8 mouse cellular contexts compared by ENCODE assay signal in the genomic region with DNA sequence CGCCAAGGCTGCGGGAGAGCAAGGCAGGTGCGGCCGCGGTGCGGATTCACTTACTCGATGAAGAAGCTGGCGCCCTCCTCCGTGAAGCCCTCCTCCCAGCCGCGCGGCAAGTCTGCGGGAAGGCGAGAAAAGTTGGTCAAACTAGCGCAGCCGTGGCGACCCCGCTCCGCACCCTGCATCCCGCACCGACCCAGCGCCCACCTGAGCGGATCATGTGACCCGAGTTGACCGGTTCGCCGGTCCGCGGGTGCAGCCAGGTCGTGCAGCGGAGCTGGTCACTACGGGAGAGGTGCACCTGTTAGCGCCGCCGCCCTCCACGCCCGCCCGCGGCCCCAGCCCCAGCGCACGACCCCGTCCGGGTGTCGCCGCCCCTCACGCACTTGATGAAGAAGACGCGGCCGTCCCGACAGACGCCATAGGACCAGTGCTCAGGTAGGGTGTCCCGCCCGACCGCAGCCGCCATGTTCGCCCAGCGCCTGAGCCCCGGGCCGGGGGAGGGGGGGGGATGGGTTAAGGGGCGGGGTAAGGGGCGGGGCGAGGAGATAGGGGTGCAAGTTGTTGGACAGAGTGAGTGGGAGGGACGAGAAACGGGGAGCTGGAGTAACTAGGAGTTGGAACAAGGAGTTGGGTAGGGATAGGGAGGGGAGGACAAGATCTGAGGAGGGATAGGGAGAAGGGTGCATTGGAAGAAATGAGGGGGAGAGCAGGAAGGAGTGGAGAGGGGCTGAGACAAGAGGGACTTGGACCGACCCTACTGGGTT. TPM values are rescaled to one million over a fixed set of nuclear protein-coding genes. Genes with fewer than 3 reads are reported as not detected.
DNase-seq lines count a peak whose midpoint lies in the region; ATAC-seq lines count a peak whose summit lies in the region.

A gene (minus strand): TSS at position 506 of the 761 bp plus-strand sequence.

- peak; percentile 69 to 89 for DNase-seq in adrenal gland, adult (ENCODE audit: inconsistent age in 2 of 2, low spot score in 1 of 2)
- peak; percentile 90 for DNase-seq in embryo, embryonic 9.5 days (ENCODE audit: extremely low spot score)
- no peak for DNase-seq in layer of hippocampus, postnatal 25 days (ENCODE audit: extremely low spot score in 1 of 2, low spot score in 1 of 2)
- DNase-seq in lung, postnatal 36 days: peak; percentile 60
- DNase-seq in retina, postnatal 1 day: peak; percentile 82
- DNase-seq in right cerebral cortex, adult 18-20 months: no peak

- ATAC-seq in CD4-positive, CD25-positive, alpha-beta regulatory T cell, adult 4 months: peak; percentile 59
- ATAC-seq in hematopoietic stem cell, adult 5-6 weeks (replicated peaks in 1 of 2; ENCODE audit: insufficient read depth in 1 of 2, low FRiP score in 2 of 2, low TSS enrichment in 1 of 2, low read depth in 1 of 2, poor library complexity in 2 of 2, severe bottlenecking in 2 of 2): peak; percentile 25 to 35; a peak in 3 of 4 replicates

RNA-seq across cellular contexts. Expression of the gene that starts here (rescaled TPM):
- polyA plus RNA-seq in CD4-positive, CD25-positive, alpha-beta regulatory T cell, adult 4 months (2017; shearing (Covaris generic)): 10 to 100 TPM in 1 of 2 experiments, 1 to 10 TPM in 1; 4.9 to 17.0 TPM
- 2.4 and 7.0 TPM in 2 replicates for total RNA-seq in hematopoietic stem cell, adult 5-6 weeks (2017)
- 10 to 100 TPM; 17.3 to 22.8 TPM for total RNA-seq in layer of hippocampus, postnatal 25 days (2021)

Comparison
In these comparisons a context has a peak if more than half of its experiments do, and no peak if none do; other contexts are left out.
1. DNase-seq: peak in adrenal gland, adult (2 of 2), embryo, embryonic 9.5 days (single experiment), lung, postnatal 36 days (single experiment) and retina, postnatal 1 day (single experiment); none in layer of hippocampus, postnatal 25 days (0 of 2) and right cerebral cortex, adult 18-20 months (single experiment).